Mouse (Mus musculus) monocyte, adult 2 months (primary cell): Measurements from ENCODE around the gene Ankmy1.

Experiments used
- DNase-seq, 2 experiments: peaks; one replicate each; pipeline ENCODE4 v3.0.0; 2022; ENCODE audit warnings: low spot score in 2 of 2, low read depth in 1 of 2

Gene Ankmy1

GRCm38 (mm10) chr1:92831188-92832001, 71.3 kb downstream of the Ankmy1 start, which contains the start of gene Gpc1:
Gene Gpc1, plus strand, starts transcription at chr1:92831645.
- no peak for DNase-seq

GRCm38 (mm10) chr1:92830626-92831187, 72.0 kb downstream of the Ankmy1 start:
- DNase-seq, result no peak

GRCm38 (mm10) chr1:92815756-92816294, 86.9 kb downstream of the Ankmy1 start:
- DNase-seq, result no peak

- no peak for DNase-seq
Measured at GRCm38 (mm10) chr1:92815100-92815499, 87.6 kb downstream of the Ankmy1 start.

- DNase-seq, result no peak
Measured at GRCm38 (mm10) chr1:92814319-92814718, 88.4 kb downstream of the Ankmy1 start.
